Mouse (Mus musculus): ENCODE data around the gene Acrbp. TPM values are rescaled to one million over a fixed set of nuclear protein-coding genes. Genes with fewer than 3 reads are reported as not detected.
"Not testable (repeated sequence)": the region's sequence is repeated elsewhere in the genome, so short reads cannot be mapped to it uniquely, and the experiment has no call there.

Acrbp gene
- total RNA-seq, 2 experiments from 2014 or later, result 15.9 to 19.2 TPM

- TF ChIP-seq CTCF (conservative IDR thresholded peaks at IDR 0.05), result no peak
- peak overlapping the region; percentile 79 for H3K4me3 ChIP-seq
- no peak for DNase-seq (ENCODE audit: low spot score in 2 of 2)
- H3K27ac ChIP-seq, result peak overlapping the region; percentile 88
Measured at GRCm38 (mm10) chr6:125040221-125040620, 9.3 kb upstream of the Acrbp start.

GRCm38 (mm10) chr6:125041047-125041446 lies 8.4 kb upstream of the Acrbp start:
- Histone ChIP-seq H3K27ac (no peak overlapping the region), H3K4me3 (no peak overlapping the region)
- no peak for TF ChIP-seq CTCF (conservative IDR thresholded peaks at IDR 0.05)
- DNase-seq (ENCODE audit: low spot score in 2 of 2), result no peak

- DNase-seq (ENCODE audit: low spot score in 2 of 2), result no peak
- no peak overlapping the region for H3K27ac ChIP-seq
- TF ChIP-seq CTCF (conservative IDR thresholded peaks at IDR 0.05), result no peak
- H3K4me3 ChIP-seq, result no peak overlapping the region
Measured at GRCm38 (mm10) chr6:125042081-125042480, 7.4 kb upstream of the Acrbp start.

- Histone ChIP-seq H3K4me3 (no peak overlapping the region), H3K27ac (no peak overlapping the region)
- DNase-seq (ENCODE audit: low spot score in 2 of 2), result peak; percentile 58 to 83
- TF ChIP-seq CTCF (conservative IDR thresholded peaks at IDR 0.05), result peak; percentile 94
Measured at GRCm38 (mm10) chr6:125046691-125047090, 2.8 kb upstream of the Acrbp start.

GRCm38 (mm10) chr6:125051237-125051636 lies 1.7 kb downstream of the Acrbp start:
- no peak for DNase-seq (ENCODE audit: low spot score in 2 of 2)
- Histone ChIP-seq H3K4me3 (no peak overlapping the region), H3K27ac (no peak overlapping the region)
- TF ChIP-seq CTCF (conservative IDR thresholded peaks at IDR 0.05), result peak; percentile 71

- no peak for TF ChIP-seq CTCF (conservative IDR thresholded peaks at IDR 0.05)
- no peak for DNase-seq (ENCODE audit: low spot score in 2 of 2)
- no peak overlapping the region for H3K27ac ChIP-seq
- no peak overlapping the region for H3K4me3 ChIP-seq
Measured at GRCm38 (mm10) chr6:125061493-125061892, 12.0 kb downstream of the Acrbp start.

- no peak overlapping the region for H3K4me3 ChIP-seq
- TF ChIP-seq CTCF (conservative IDR thresholded peaks at IDR 0.05), result no peak
- no peak for DNase-seq (ENCODE audit: low spot score in 2 of 2)
- no peak overlapping the region for H3K27ac ChIP-seq
Measured at GRCm38 (mm10) chr6:125062511-125062910, 13.0 kb downstream of the Acrbp start.

- no peak for DNase-seq (ENCODE audit: low spot score in 2 of 2)
- H3K27ac ChIP-seq, result no peak overlapping the region
- no peak for TF ChIP-seq CTCF (conservative IDR thresholded peaks at IDR 0.05)
- no peak overlapping the region for H3K4me3 ChIP-seq
Measured at GRCm38 (mm10) chr6:125063906-125064305, 14.4 kb downstream of the Acrbp start.

- not testable (repeated sequence) for H3K27ac ChIP-seq; DNase-seq (ENCODE audit: low spot score in 2 of 2); H3K4me3 ChIP-seq
Measured at GRCm38 (mm10) chr6:125065223-125065622, 15.7 kb downstream of the Acrbp start.

GRCm38 (mm10) chr6:125067571-125067995 lies 18.1 kb downstream of the Acrbp start, which contains the start of gene Lpar5:
Gene Lpar5 (plus strand): TSS chr6:125067920.
- H3K27ac ChIP-seq, result no peak within 1 kb of the TSS
- DNase-seq (ENCODE audit: low spot score in 2 of 2), result no peak
- no peak for TF ChIP-seq CTCF (conservative IDR thresholded peaks at IDR 0.05)
- no peak within 1 kb of the TSS for H3K4me3 ChIP-seq

GRCm38 (mm10) chr6:125071170-125071895 lies 21.8 kb downstream of the Acrbp start:
- TF ChIP-seq CTCF (conservative IDR thresholded peaks at IDR 0.05), result no peak
- no peak overlapping the region for H3K4me3 ChIP-seq
- peak overlapping the region; percentile 75 for H3K27ac ChIP-seq
- no peak for DNase-seq (ENCODE audit: low spot score in 2 of 2)

GRCm38 (mm10) chr6:125071896-125072279 lies 22.4 kb downstream of the Acrbp start:
- DNase-seq (ENCODE audit: low spot score in 2 of 2), result peak; percentile 70 to 79
- TF ChIP-seq CTCF (conservative IDR thresholded peaks at IDR 0.05), result no peak
- peak overlapping the region; percentile 75 for H3K27ac ChIP-seq
- H3K4me3 ChIP-seq, result no peak overlapping the region

- no peak for TF ChIP-seq CTCF (conservative IDR thresholded peaks at IDR 0.05)
- no peak for DNase-seq (ENCODE audit: low spot score in 2 of 2)
- Histone ChIP-seq H3K4me3 (no peak overlapping the region), H3K27ac (no peak overlapping the region)
Measured at GRCm38 (mm10) chr6:125073825-125074224, 24.3 kb downstream of the Acrbp start.

- H3K27ac ChIP-seq, result peak overlapping the region; percentile 74
- peak overlapping the region; percentile 47 for H3K4me3 ChIP-seq
Measured at GRCm38 (mm10) chr6:125081394-125081793, 31.9 kb downstream of the Acrbp start.

More at GRCm38 (mm10) chr6:125081394-125081793, 31.9 kb downstream of the Acrbp start:
- no peak for TF ChIP-seq CTCF (conservative IDR thresholded peaks at IDR 0.05)
- DNase-seq (ENCODE audit: low spot score in 2 of 2), result no peak

Data from layer of hippocampus, adult 2 months (tissue).